Mouse (Mus musculus) liver, embryonic 14.5 days (tissue): ENCODE results near the gene Rtn4rl1. TPM values are rescaled to one million over a fixed set of nuclear protein-coding genes. Genes with fewer than 3 reads are reported as not detected.

Experiments used
- ATAC-seq: fragments of 200-750 bp; cut with Nextera tagmentation; 2 replicates; pipeline ENCODE4 v1.8.0; 2017; ENCODE audit warnings: moderate number of reproducible peaks, mild to moderate bottlenecking, moderate library complexity; ENCODE audit not compliant: insufficient read depth
- DNase-seq, 3 experiments: peaks; one replicate each; pipeline ENCODE4 v3.0.0-alpha.2; 2012 to 2013; ENCODE audit warnings: low read depth in 3 of 3, low spot score in 3 of 3
- H3K27ac ChIP-seq: fragments of 300-500 bp; sonication (generic); 2 replicates; pipeline ENCODE4 v1.5.1; 2014; ENCODE audit warnings: moderate library complexity, mild to moderate bottlenecking, control low read depth, inconsistent platforms
- H3K27me3 ChIP-seq: fragments of 300-500 bp; sonication (generic); 2 replicates; pipeline ENCODE4 v1.6.1; 2014; ENCODE audit warnings: mild to moderate bottlenecking, low read length, moderate library complexity; ENCODE audit not compliant: control insufficient read depth, insufficient read depth
- H3K36me3 ChIP-seq: fragments of 300-500 bp; sonication (generic); replicated peaks from 2 replicates; pipeline ENCODE4 v1.6.1; 2014; ENCODE audit warnings: low read depth; ENCODE audit not compliant: control insufficient read depth, insufficient read depth
- H3K4me1 ChIP-seq, 2 experiments: fragments of 200-500 bp in 1 of 2; fragments of 300-500 bp in 1 of 2; sonication (generic) in 1 of 2; replicated peaks; 2 replicates each; pipeline ENCODE4 v1.6.1; 2012 to 2014; ENCODE audit warnings: antibody characterized with exemption in 1 of 2, inconsistent platforms in 1 of 2, low read length in 1 of 2; ENCODE audit not compliant: control insufficient read depth in 2 of 2, insufficient read depth in 2 of 2
- H3K4me2 ChIP-seq: fragments of 300-500 bp; sonication (generic); 2 replicates; pipeline ENCODE4 v1.6.1; 2014; ENCODE audit warnings: low read depth, mild to moderate bottlenecking, control low read depth, moderate library complexity
- H3K4me3 ChIP-seq, 2 experiments: fragments of 200-500 bp in 1 of 2; fragments of 300-500 bp in 1 of 2; sonication (generic) in 1 of 2; 2 replicates each; pipeline ENCODE4 v1.5.1; 2012 to 2014; ENCODE audit warnings: low read depth in 2 of 2, low read length in 2 of 2, mild to moderate bottlenecking in 2 of 2, control low read depth in 1 of 2, inconsistent platforms in 1 of 2, moderate library complexity in 1 of 2; ENCODE audit not compliant: insufficient read depth in 1 of 2
- H3K9ac ChIP-seq: fragments of 300-500 bp; sonication (generic); replicated peaks from 2 replicates; pipeline ENCODE4 v1.6.1; 2014; ENCODE audit warnings: mild to moderate bottlenecking, control low read depth, moderate library complexity
- H3K9me3 ChIP-seq: fragments of 300-500 bp; sonication (generic); 2 replicates; pipeline ENCODE4 v1.6.1; 2016; ENCODE audit warnings: low read length, mixed read lengths; ENCODE audit not compliant: control insufficient read depth
- CTCF ChIP-seq: IDR thresholded peaks from 2 replicates; pipeline ENCODE4 v1.5.1; 2016; ENCODE audit warnings: antibody characterized with exemption, low read depth, control low read depth
- EP300 ChIP-seq: IDR thresholded peaks from 2 replicates; pipeline ENCODE4 v1.6.1; 2016; ENCODE audit warnings: antibody characterized with exemption, low read depth
- WGBS: fragments of 180-500 bp; shearing (Covaris S2); extraction: QIAGEN DNeasy Blood & Tissue Kit; methylation state at CpG from one replicate; pipeline ENCODE4 v1.1.7; 2014; ENCODE audit not compliant: insufficient replicate concordance; 5-methylcytosine and 5-hydroxymethylcytosine counted together
- polyA plus RNA-seq, 2 experiments: library from polyadenylated mRNA; depleted of rRNA in 1 of 2; stranded (reverse) in 1 of 2; unstranded in 1 of 2; fragments of >200 nt; fragmentation: Nextera tagmentation in 1 of 2; extraction: Ambion mirVana in 1 of 2; gene quantifications; 2 replicates each; pipeline versions ENCODE4 v1.2.1 to v1.2.3; 2012 to 2014

The Rtn4rl1 gene
- polyA plus RNA-seq, 2 experiments: 0.56 to 0.98 TPM

DNA sequence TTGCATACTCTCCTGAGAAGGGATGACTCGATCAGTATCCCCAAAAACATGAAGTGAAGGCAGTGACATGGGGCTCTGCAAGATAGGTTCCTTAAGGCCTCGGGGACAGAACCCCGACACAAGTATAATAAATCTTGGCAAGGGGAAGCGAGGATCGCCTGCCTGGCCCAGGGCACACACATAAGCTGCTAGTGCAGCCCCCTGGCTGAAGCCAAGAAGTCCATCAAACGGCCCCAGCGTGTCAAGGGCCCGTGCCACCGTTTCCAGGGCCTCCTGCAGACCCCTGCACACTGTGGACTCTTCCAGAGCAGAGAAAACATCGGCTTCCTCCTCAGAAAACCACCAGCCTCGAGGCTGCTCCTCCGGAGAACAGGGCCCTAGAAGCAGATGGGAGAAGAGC is 15.6 kb upstream of the Rtn4rl1 start:
- ATAC-seq (no peak), DNase-seq (no peak)
- H3K36me3 ChIP-seq: peaks cover 3% of the 10 kb centered on the region; the same call in 1 of the 2 replicates
- TF ChIP-seq CTCF (no peak), EP300 (no peak)
- peak overlapping the region; percentile 82 for H3K9ac ChIP-seq
- WGBS: 36% methylated on average over 12 of the region's 12 CpGs
- H3K4me1 ChIP-seq: peaks cover 6 to 10% of the 10 kb centered on the region in 2 experiments
- peak overlapping the region; percentile 86 to 90 for H3K4me3 ChIP-seq
- H3K9me3 ChIP-seq: no peaks in the 10 kb centered on the region
- peaks cover 13% of the 10 kb centered on the region for H3K27me3 ChIP-seq
- H3K27ac ChIP-seq: 0 out of 2 replicates have a peak overlapping the region, but pooled peaks have one; percentile 24
- H3K4me2 ChIP-seq: peak overlapping the region; percentile 87

- no peaks in the 10 kb centered on the region for H3K9me3 ChIP-seq
- under 1% methylated on average over 33 of the region's 33 CpGs for WGBS
- peaks cover 6% of the 10 kb centered on the region for H3K27me3 ChIP-seq
- ATAC-seq (peak; percentile 92), DNase-seq (peak; percentile 70 to 77 (median 77))
- H3K4me3 ChIP-seq: peak within 1 kb of the TSS; percentile 86 to 90
- H3K27ac ChIP-seq: peak within 1 kb of the TSS; percentile 24; the same call in 1 of the 2 replicates
- peaks cover 3% of the 10 kb centered on the region; the same call in 1 of the 2 replicates for H3K36me3 ChIP-seq
- H3K4me1 ChIP-seq: peaks cover 6 to 7% of the 10 kb centered on the region in 2 experiments
- H3K9ac ChIP-seq: peak within 1 kb of the TSS; percentile 82
- TF ChIP-seq EP300: no peak
- peak; percentile 96 for TF ChIP-seq CTCF
- peak within 1 kb of the TSS; percentile 87 for H3K4me2 ChIP-seq
Observed at GRCm38 (mm10) chr11:75178672-75179208, 14.8 kb upstream of the Rtn4rl1 start, which contains the start of gene Ovca2. Gene Ovca2, minus strand, starts transcription at chr11:75178835.

- Histone ChIP-seq H3K36me3 (peaks cover 3% of the 10 kb centered on the region; the same call in 1 of the 2 replicates), H3K4me3 (no peak overlapping the region)
- 81% methylated on average over 2 of the region's 2 CpGs for whole genome bisulfite sequencing
Observed at GRCm38 (mm10) chr11:75183917-75184570, 9.5 kb upstream of the Rtn4rl1 start.

GRCm38 (mm10) chr11:75184573-75184972 is 9.0 kb upstream of the Rtn4rl1 start:
- no peaks in the 10 kb centered on the region for H3K27me3 ChIP-seq
- peaks cover 6 to 7% of the 10 kb centered on the region in 2 experiments; a peak in 3 of 4 replicates for H3K4me1 ChIP-seq
- no peak for DNase-seq
- H3K36me3 ChIP-seq: peaks cover 3% of the 10 kb centered on the region; the same call in 1 of the 2 replicates
- 77% methylated on average over 5 of the region's 5 CpGs for WGBS
- no peak overlapping the region for H3K27ac ChIP-seq
- TF ChIP-seq CTCF (no peak), EP300 (no peak)
- H3K4me2 ChIP-seq: no peak overlapping the region
- H3K9ac ChIP-seq: no peak overlapping the region
- no peak overlapping the region for H3K4me3 ChIP-seq
- H3K9me3 ChIP-seq: no peaks in the 10 kb centered on the region
- ATAC-seq: no peak

More at GRCm38 (mm10) chr11:75183917-75184570, 9.5 kb upstream of the Rtn4rl1 start:
- no peak for DNase-seq
- TF ChIP-seq CTCF (no peak), EP300 (no peak)
- no peaks in the 10 kb centered on the region for H3K9me3 ChIP-seq
- ATAC-seq: no peak
- no peak overlapping the region for H3K27ac ChIP-seq
- H3K4me2 ChIP-seq: no peak overlapping the region
- H3K9ac ChIP-seq: no peak overlapping the region
- no peaks in the 10 kb centered on the region for H3K27me3 ChIP-seq
- H3K4me1 ChIP-seq: peaks cover 2% of the 10 kb centered on the region in 2 experiments; a peak in 1 of 4 replicates

- WGBS: 89% methylated on average over 1 of the region's 2 CpGs
- Histone ChIP-seq H3K4me1 (peaks cover 7% of the 10 kb centered on the region in 2 experiments; a peak in 3 of 4 replicates), H3K27ac (no peak overlapping the region), H3K4me3 (no peak overlapping the region), H3K4me2 (no peak overlapping the region), H3K36me3 (peaks cover 3% of the 10 kb centered on the region; the same call in 1 of the 2 replicates), H3K9me3 (no peaks in the 10 kb centered on the region), H3K9ac (no peak overlapping the region), H3K27me3 (no peaks in the 10 kb centered on the region)
- DNase-seq (no peak), ATAC-seq (no peak)
- TF ChIP-seq EP300: no peak
- no peak for TF ChIP-seq CTCF
Observed at GRCm38 (mm10) chr11:75184986-75185385, 8.6 kb upstream of the Rtn4rl1 start.
